Mouse (Mus musculus) MEL (cell line): ENCODE results near the gene Nudt22. TPM values are rescaled to one million over a fixed set of nuclear protein-coding genes. Genes with fewer than 3 reads are reported as not detected.

Experiments used
- DNase-seq: peaks from one replicate; pipeline ENCODE4 v3.0.0; 2011; ENCODE audit warnings: low read depth, low spot score
- H3K27ac ChIP-seq: 2 replicates; pipeline ENCODE4 v1.5.1; 2012; ENCODE audit warnings: low read depth, mild to moderate bottlenecking, control low read depth, low read length, moderate library complexity; ENCODE audit not compliant: control insufficient read depth
- H3K27me3 ChIP-seq, 2 experiments: fragments of 150-350 bp in 1 of 2; sonication (generic) in 1 of 2; 2 replicates each; pipeline ENCODE4 v1.6.1; 2012; ENCODE audit warnings: low read length in 2 of 2, mild to moderate bottlenecking in 2 of 2, improper control_type of control experiment in 1 of 2, moderate library complexity in 1 of 2; ENCODE audit not compliant: insufficient read depth in 2 of 2, control insufficient read depth in 1 of 2
- H3K36me3 ChIP-seq, 2 experiments: 2 replicates each; pipeline ENCODE4 v1.6.1; 2012 to 2014; ENCODE audit warnings: low read length in 2 of 2, improper control_type of control experiment in 1 of 2, inconsistent platforms in 1 of 2, mild to moderate bottlenecking in 1 of 2; ENCODE audit not compliant: insufficient read depth in 2 of 2, control insufficient read depth in 1 of 2
- H3K4me1 ChIP-seq, 2 experiments: fragments of 150-350 bp in 1 of 2; sonication (generic) in 1 of 2; 2 replicates each; pipeline ENCODE4 v1.6.1; 2012; ENCODE audit warnings: low read length in 2 of 2, improper control_type of control experiment in 1 of 2, mild to moderate bottlenecking in 1 of 2; ENCODE audit not compliant: insufficient read depth in 2 of 2, control insufficient read depth in 1 of 2
- H3K4me3 ChIP-seq, 2 experiments: fragments of 150-350 bp in 1 of 2; sonication (generic) in 1 of 2; 2 replicates each; pipeline ENCODE4 v1.5.1; 2012; ENCODE audit warnings: low read depth in 2 of 2, low read length in 2 of 2, mild to moderate bottlenecking in 2 of 2, moderate library complexity in 2 of 2, control low read depth in 1 of 2, improper control_type of control experiment in 1 of 2; ENCODE audit not compliant: control insufficient read depth in 1 of 2, insufficient read depth in 1 of 2
- H3K79me2 ChIP-seq: 2 replicates; pipeline ENCODE4 v1.6.1; 2012; ENCODE audit warnings: mild to moderate bottlenecking, low read length, moderate library complexity; ENCODE audit not compliant: control insufficient read depth, poor library complexity, insufficient read depth
- H3K9ac ChIP-seq: 2 replicates; pipeline ENCODE4 v1.6.1; 2012; ENCODE audit warnings: low read depth, mild to moderate bottlenecking, control low read depth, low read length, moderate library complexity; ENCODE audit not compliant: control insufficient read depth, poor library complexity, severe bottlenecking
- H3K9me3 ChIP-seq: fragments of 150-350 bp; sonication (generic); replicated peaks from 2 replicates; pipeline ENCODE4 v1.6.1; 2012; ENCODE audit warnings: mild to moderate bottlenecking, low read length, improper control_type of control experiment, moderate library complexity; ENCODE audit not compliant: insufficient read depth
- CHD2 ChIP-seq: IDR thresholded peaks from 2 replicates; pipeline ENCODE4 v1.6.1; 2011; ENCODE audit warnings: low read length, improper control_type of control experiment
- CTCF ChIP-seq, 3 experiments: IDR thresholded peaks in 2 of 3; conservative IDR thresholded peaks in 1 of 3; 2 replicates each; pipeline ENCODE4 v1.5.1; 2011 to 2012; ENCODE audit warnings: low read length in 3 of 3, low read depth in 2 of 3, mild to moderate bottlenecking in 2 of 3, improper control_type of control experiment in 1 of 3, inconsistent platforms in 1 of 3, mixed read lengths in 1 of 3, moderate library complexity in 1 of 3; ENCODE audit not compliant: control insufficient read depth in 1 of 3, insufficient read depth in 1 of 3, poor library complexity in 1 of 3, severe bottlenecking in 1 of 3
- ELF1 ChIP-seq: IDR thresholded peaks from 2 replicates; pipeline ENCODE4 v1.6.1; 2014; ENCODE audit warnings: low read depth, mild to moderate bottlenecking, inconsistent platforms, low read length, improper control_type of control experiment, moderate library complexity
- ETS1 ChIP-seq: IDR thresholded peaks from 2 replicates; pipeline ENCODE4 v1.6.1; 2012; ENCODE audit warnings: low read depth, mild to moderate bottlenecking, inconsistent platforms, low read length, improper control_type of control experiment, moderate library complexity
- HCFC1 ChIP-seq: IDR thresholded peaks from 2 replicates; pipeline ENCODE4 v1.6.1; 2012; ENCODE audit warnings: low read depth, mild to moderate bottlenecking, inconsistent platforms, low read length, improper control_type of control experiment, moderate library complexity
- MEF2A ChIP-seq: IDR thresholded peaks from 2 replicates; pipeline ENCODE4 v1.6.1; 2014; ENCODE audit warnings: low read depth, mild to moderate bottlenecking, inconsistent platforms, low read length, improper control_type of control experiment; ENCODE audit not compliant: poor library complexity, insufficient replicate concordance, severe bottlenecking; ENCODE audit errors: extremely low read depth
- MXI1 ChIP-seq: IDR thresholded peaks from 2 replicates; pipeline ENCODE4 v1.6.1; 2011; ENCODE audit warnings: mild to moderate bottlenecking, low read depth, low read length, improper control_type of control experiment
- POLR2AphosphoS2 ChIP-seq: IDR thresholded peaks from 2 replicates; pipeline ENCODE4 v1.6.1; 2011; ENCODE audit warnings: low read length, improper control_type of control experiment
- TBP ChIP-seq: IDR thresholded peaks from 2 replicates; pipeline ENCODE4 v1.8.0; 2011; ENCODE audit warnings: low read depth, low read length, improper control_type of control experiment
- TCF12 ChIP-seq: IDR thresholded peaks from 2 replicates; pipeline ENCODE4 v1.6.1; 2014; ENCODE audit warnings: low read depth, mild to moderate bottlenecking, inconsistent platforms, low read length, improper control_type of control experiment, moderate library complexity
- ZC3H11A ChIP-seq: IDR thresholded peaks from 2 replicates; pipeline ENCODE4 v1.6.1; 2012; ENCODE audit warnings: low read depth, mild to moderate bottlenecking, inconsistent platforms, low read length, improper control_type of control experiment
- ZMIZ1 ChIP-seq: IDR thresholded peaks from 2 replicates; pipeline ENCODE4 v1.6.1; 2012; ENCODE audit warnings: low read depth, mild to moderate bottlenecking, inconsistent platforms, low read length, improper control_type of control experiment, moderate library complexity
- ZNF384 ChIP-seq: IDR thresholded peaks from 2 replicates; pipeline ENCODE4 v1.6.1; 2012; ENCODE audit warnings: low read depth, mild to moderate bottlenecking, inconsistent platforms, low read length, improper control_type of control experiment
- polyA plus RNA-seq, 2 experiments: library from polyadenylated mRNA; stranded (reverse) in 1 of 2; unstranded in 1 of 2; fragments of >175 nt in 1 of 2; fragments of >200 nt in 1 of 2; gene quantifications; 2 replicates each; pipeline versions ENCODE4 v1.2.1 to v1.2.4; 2012; ENCODE audit warnings: low replicate concordance in 2 of 2, low read depth in 1 of 2; ENCODE audit not compliant: insufficient read length in 2 of 2, insufficient read depth in 1 of 2, missing spikeins in 1 of 2
- total RNA-seq: library from RNA; depleted of rRNA; stranded (reverse); fragments of 300-350 nt; gene quantifications from 2 replicates; pipeline ENCODE4 v1.2.3, GENCODE M21; 2012; rRNA removed

Gene Nudt22
- total and polyA plus RNA-seq, 3 experiments, result 30.8 to 32.1 TPM; not detected in 1

- peaks cover 0 to 2% of the 10 kb centered on the region in 2 experiments; a peak in 1 of 4 replicates for H3K36me3 ChIP-seq
Observed at GRCm38 (mm10) chr19:6943709-6944108, 52.2 kb downstream of the Nudt22 start.

More at GRCm38 (mm10) chr19:6943709-6944108, 52.2 kb downstream of the Nudt22 start:
- Histone ChIP-seq H3K27me3 (no peaks in the 10 kb centered on the region), H3K4me3 (no peak overlapping the region), H3K9ac (no peak overlapping the region), H3K4me1 (peaks cover 0 to 10% of the 10 kb centered on the region in 2 experiments; a peak in 2 of 4 replicates), H3K27ac (no peak overlapping the region), H3K79me2 (peaks cover 8% of the 10 kb centered on the region; the same call in 1 of the 2 replicates), H3K9me3 (no peaks in the 10 kb centered on the region)
- TF ChIP-seq POLR2AphosphoS2 (no peak), ZC3H11A (no peak), TBP (no peak), ZMIZ1 (no peak), TCF12 (no peak), CTCF (IDR thresholded peaks at IDR 0.05 in 2 of 3, conservative IDR thresholded peaks at IDR 0.05 in 1 of 3; ENCODE audit: control insufficient read depth in 1 of 3, insufficient read depth in 1 of 3, low read depth in 2 of 3, low read length in 3 of 3, poor library complexity in 1 of 3, severe bottlenecking in 1 of 3) (no peak), ELF1 (no peak), ZNF384 (no peak), HCFC1 (no peak), MXI1 (no peak), CHD2 (no peak), MEF2A (no peak), ETS1 (no peak)
- no peak for DNase-seq

Other genes starting within 250 kb of the Nudt22 start
- gene Rps6ka4, start 155.5 kb downstream of the Nudt22 start, total RNA-seq, result 4.7 and 4.9 TPM in 2 replicates
- 1 to 10 TPM in 1 of 2 experiments, not detected in 1; 7.3 TPM for gene Rps6ka4, start 155.5 kb downstream of the Nudt22 start, polyA plus RNA-seq
- 32.4 and 38.7 TPM in 2 replicates for gene Ccdc88b, start 137.9 kb downstream of the Nudt22 start, total RNA-seq
- gene Ccdc88b, start 137.9 kb downstream of the Nudt22 start, polyA plus RNA-seq, result 10 to 100 TPM in 1 of 2 experiments, not detected in 1; 59.8 TPM
- gene Trmt112, start 86.4 kb downstream of the Nudt22 start, total RNA-seq, result 285 and 294 TPM in 2 replicates
- 100 to 1,000 TPM in 1 of 2 experiments, not detected in 1; 319 TPM for gene Trmt112, start 86.4 kb downstream of the Nudt22 start, polyA plus RNA-seq
- 127 and 130 TPM in 2 replicates for gene Prdx5, start 86.0 kb downstream of the Nudt22 start, total RNA-seq
- 100 to 1,000 TPM in 1 of 2 experiments, not detected in 1; 246 TPM for gene Prdx5, start 86.0 kb downstream of the Nudt22 start, polyA plus RNA-seq
- gene Esrra, start 74.3 kb downstream of the Nudt22 start, total RNA-seq, result 30.5 and 40.9 TPM in 2 replicates
- gene Esrra, start 74.3 kb downstream of the Nudt22 start, polyA plus RNA-seq, result 10 to 100 TPM in 1 of 2 experiments, not detected in 1; 32.5 TPM
- gene Catsperz, start 70.7 kb downstream of the Nudt22 start, total RNA-seq, result 0.65 TPM in 1 of 2 replicates, not detected in the other
- 1 to 10 TPM in 1 of 2 experiments, not detected in 1; 2.4 TPM for gene Catsperz, start 70.7 kb downstream of the Nudt22 start, polyA plus RNA-seq
- gene Kcnk4, start 61.6 kb downstream of the Nudt22 start, total RNA-seq, result 0.15 TPM in 1 of 2 replicates, not detected in the other
- gene Kcnk4, start 61.6 kb downstream of the Nudt22 start, polyA plus RNA-seq, result 1 to 10 TPM in 1 of 2 experiments, not detected in 1; 1.8 TPM
- gene Bad, start 54.3 kb downstream of the Nudt22 start, total RNA-seq, result 37.7 and 51.7 TPM in 2 replicates
- gene Bad, start 54.3 kb downstream of the Nudt22 start, polyA plus RNA-seq, result 10 to 100 TPM in 1 of 2 experiments, not detected in 1; 69.7 TPM
- 21.3 and 27.1 TPM in 2 replicates for gene Gpr137, start 53.6 kb downstream of the Nudt22 start, total RNA-seq
- 10 to 100 TPM in 1 of 2 experiments, not detected in 1; 35.3 TPM for gene Gpr137, start 53.6 kb downstream of the Nudt22 start, polyA plus RNA-seq
- gene Ppp1r14b, start 21.1 kb downstream of the Nudt22 start, total RNA-seq, result 448 and 467 TPM in 2 replicates
- 100 to 1,000 TPM in 1 of 2 experiments, not detected in 1; 349 TPM for gene Ppp1r14b, start 21.1 kb downstream of the Nudt22 start, polyA plus RNA-seq
- gene Plcb3, start 19.6 kb downstream of the Nudt22 start, total RNA-seq, result 12.6 and 13.0 TPM in 2 replicates
- gene Plcb3, start 19.6 kb downstream of the Nudt22 start, polyA plus RNA-seq, result 10 to 100 TPM in 1 of 2 experiments, not detected in 1; 30.8 TPM
- 51.4 and 53.9 TPM in 2 replicates for gene Fkbp2, start 15.6 kb downstream of the Nudt22 start, total RNA-seq
- 100 to 1,000 TPM in 1 of 2 experiments, not detected in 1; 167 TPM for gene Fkbp2, start 15.6 kb downstream of the Nudt22 start, polyA plus RNA-seq
- gene Vegfb, start 8.5 kb downstream of the Nudt22 start, total RNA-seq, result 11.2 and 11.5 TPM in 2 replicates
- gene Vegfb, start 8.5 kb downstream of the Nudt22 start, polyA plus RNA-seq, result 10 to 100 TPM in 1 of 2 experiments, not detected in 1; 67.6 TPM
- 3.2 and 4.2 TPM in 2 replicates for gene Dnajc4, start 3.5 kb downstream of the Nudt22 start, total RNA-seq
- 10 to 100 TPM in 1 of 2 experiments, not detected in 1; 12.9 TPM for gene Dnajc4, start 3.5 kb downstream of the Nudt22 start, polyA plus RNA-seq
- 1.2 and 1.8 TPM in 2 replicates for gene Trpt1, start within 50 bp of the Nudt22 start, total RNA-seq
- gene Trpt1, start within 50 bp of the Nudt22 start, polyA plus RNA-seq, result 1 to 10 TPM in 1 of 2 experiments, not detected in 1; 2.3 TPM
- gene Fermt3, start 23.4 kb upstream of the Nudt22 start, total RNA-seq, result 295 and 329 TPM in 2 replicates
- gene Fermt3, start 23.4 kb upstream of the Nudt22 start, polyA plus RNA-seq, result 100 to 1,000 TPM; 244 to 327 TPM
- gene Stip1, start 43.9 kb upstream of the Nudt22 start, total RNA-seq, result 281 and 284 TPM in 2 replicates
- 100 to 1,000 TPM; 370 to 430 TPM for gene Stip1, start 43.9 kb upstream of the Nudt22 start, polyA plus RNA-seq
- gene Macrod1, start 60.7 kb upstream of the Nudt22 start, total RNA-seq, result 1.9 and 4.5 TPM in 2 replicates
- gene Macrod1, start 60.7 kb upstream of the Nudt22 start, polyA plus RNA-seq, result 10 to 100 TPM in 1 of 2 experiments, not detected in 1; 15.7 TPM
- 0.03 TPM in 1 of 2 replicates, not detected in the other for gene Flrt1, start 109.6 kb upstream of the Nudt22 start, total RNA-seq
- not detected for gene Flrt1, start 109.6 kb upstream of the Nudt22 start, polyA plus RNA-seq
- 103 and 106 TPM in 2 replicates for gene Otub1, start 210.2 kb upstream of the Nudt22 start, total RNA-seq
- gene Otub1, start 210.2 kb upstream of the Nudt22 start, polyA plus RNA-seq, result 100 to 1,000 TPM; 194 to 285 TPM
- gene Cox8a, start 221.5 kb upstream of the Nudt22 start, total RNA-seq, result 736 and 745 TPM in 2 replicates
- 1,000 to 10,000 TPM in 1 of 2 experiments, not detected in 1; 1,213 TPM for gene Cox8a, start 221.5 kb upstream of the Nudt22 start, polyA plus RNA-seq
- gene Naa40, start 245.1 kb upstream of the Nudt22 start, total RNA-seq, result 45.5 and 46.8 TPM in 2 replicates
- gene Naa40, start 245.1 kb upstream of the Nudt22 start, polyA plus RNA-seq, result 10 to 100 TPM in 1 of 2 experiments, not detected in 1; 75.7 TPM